Mouse (Mus musculus) CD4-positive helper T cell, adult 2 months (primary cell): ENCODE measurements around the gene Cphx3.
"Not testable (repeated sequence)": the region's sequence is repeated elsewhere in the genome, so short reads cannot be mapped to it uniquely, and the experiment has no call there.

Source experiments
- DNase-seq: peaks from one replicate; pipeline ENCODE4 v3.0.0-alpha.2; 2012; ENCODE audit warnings: low read depth, missing footprints, low spot score

Gene Cphx3

DNA sequence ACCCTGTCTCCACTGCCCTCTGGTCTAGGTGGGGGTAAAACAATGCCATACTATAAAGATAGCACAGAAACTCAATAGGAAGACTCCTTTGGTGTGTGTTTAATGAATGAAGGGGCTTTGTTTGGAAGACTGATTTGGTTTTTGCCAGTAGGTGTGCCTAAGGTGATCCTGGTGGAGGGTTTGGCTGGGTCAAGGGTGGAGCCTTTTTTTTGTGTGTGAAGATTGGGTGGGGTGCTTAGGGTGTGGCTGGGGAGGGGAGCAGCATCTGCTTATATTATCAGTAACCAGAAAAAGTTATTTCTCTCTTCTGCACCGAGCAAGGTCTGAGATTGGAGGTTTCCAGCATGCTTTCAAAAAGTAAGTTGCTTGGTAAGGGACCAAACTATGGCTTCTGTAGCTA is at the start of gene Cphx3:
Gene Cphx3, plus strand, starts transcription at position 301 of the 400 bp plus-strand sequence.
- not testable (repeated sequence) for DNase-seq

DNA sequence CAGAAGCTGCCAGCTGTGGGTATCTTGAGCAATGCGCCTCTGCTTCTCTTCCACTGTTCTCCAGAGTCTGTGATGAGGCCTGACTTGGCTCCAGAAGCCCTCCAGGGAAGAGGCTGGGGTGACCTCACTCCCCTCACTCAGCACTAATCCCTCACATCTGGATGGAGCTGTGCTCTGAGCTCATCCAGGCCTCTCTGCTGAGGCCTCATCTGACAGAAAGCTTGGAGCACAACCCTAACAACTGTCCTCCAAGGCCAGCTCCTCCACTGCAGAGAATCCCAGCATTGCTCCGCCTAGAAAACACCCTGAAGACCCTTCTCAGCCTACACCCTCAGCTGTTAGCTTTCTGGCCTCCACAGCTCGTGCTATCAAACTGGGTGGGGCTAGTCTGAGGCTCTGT is 47.7 kb upstream of the Cphx3 start:
- DNase-seq: not testable (repeated sequence)

GRCm38 (mm10) chr14:26035439-26035838 is 46.7 kb upstream of the Cphx3 start:
- DNase-seq: not testable (repeated sequence)

DNA sequence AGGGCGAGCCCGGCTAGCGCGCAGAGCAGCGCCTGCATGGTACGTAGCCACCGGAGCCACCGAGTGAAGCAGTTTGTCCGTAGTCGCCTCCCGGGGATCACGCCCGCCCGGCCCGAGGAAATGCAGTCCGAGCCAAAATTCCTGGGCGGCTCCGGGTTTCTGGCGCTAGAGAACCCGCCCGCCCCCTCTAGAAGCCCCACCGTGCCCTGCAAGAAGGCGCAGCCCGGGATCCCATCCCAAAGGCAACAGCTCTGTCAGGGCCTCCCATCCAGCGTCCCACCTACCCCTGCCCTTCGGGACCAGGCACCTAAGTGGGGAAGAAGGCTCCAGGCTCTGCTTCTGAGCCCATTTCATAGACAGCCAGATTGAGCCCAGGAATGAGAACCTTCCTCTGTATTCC is 39.5 kb upstream of the Cphx3 start, which contains the start of gene Gm9780:
Gene Gm9780, minus strand, starts transcription at position 101 of the 400 bp plus-strand sequence.
- not testable (repeated sequence) for DNase-seq

GRCm38 (mm10) chr14:26045007-26045406 is 37.1 kb upstream of the Cphx3 start:
- not testable (repeated sequence) for DNase-seq

- DNase-seq: not testable (repeated sequence)
These were observed 35.1 kb upstream of the Cphx3 start for GRCm38 (mm10) chr14:26047026-26047425.

GRCm38 (mm10) chr14:26048767-26049166 is 33.3 kb upstream of the Cphx3 start:
- DNase-seq: not testable (repeated sequence)

DNA sequence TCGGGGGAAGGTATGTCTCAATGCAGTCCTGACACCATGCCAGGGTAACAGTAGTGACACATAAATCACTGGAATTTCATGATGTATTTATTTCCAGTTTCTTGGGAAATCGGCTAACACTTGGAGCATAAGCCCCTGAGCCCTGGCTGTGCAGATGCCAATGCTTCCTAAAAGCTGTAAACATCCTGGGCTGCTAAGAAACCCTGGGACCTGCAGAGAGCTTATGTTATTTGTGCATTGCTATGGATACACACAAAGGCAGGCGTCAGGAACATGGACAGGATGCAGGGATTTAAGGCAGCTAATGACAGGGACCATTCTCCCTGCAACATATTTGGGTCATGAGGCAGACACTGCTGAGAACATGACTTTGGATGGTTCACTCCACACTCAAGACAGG is 23.9 kb upstream of the Cphx3 start:
- DNase-seq: not testable (repeated sequence)

GRCm38 (mm10) chr14:26059362-26059761 is 22.7 kb upstream of the Cphx3 start:
- DNase-seq: not testable (repeated sequence)

- not testable (repeated sequence) for DNase-seq
These were observed 15.3 kb upstream of the Cphx3 start for GRCm38 (mm10) chr14:26066574-26067324.

DNA sequence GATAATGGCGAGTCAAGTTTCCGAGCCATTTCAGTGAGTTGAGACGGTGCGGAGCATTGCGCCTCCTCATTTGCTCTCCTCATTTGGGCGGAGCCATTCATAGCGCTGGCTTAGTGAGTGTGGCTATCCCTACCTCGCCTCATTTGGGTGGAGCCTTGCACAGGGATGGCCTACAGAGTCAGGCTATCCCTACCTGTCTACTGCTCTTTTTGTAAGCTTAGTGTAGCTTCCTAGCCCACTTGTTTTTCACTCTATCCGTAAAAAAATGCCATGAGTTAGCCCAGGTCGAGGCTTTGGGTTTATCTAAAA is 14.8 kb upstream of the Cphx3 start, which contains the start of gene Tmem254c:
Gene Tmem254c, minus strand, starts transcription at position 31 of the 309 bp plus-strand sequence.
- not testable (repeated sequence) for DNase-seq

DNA sequence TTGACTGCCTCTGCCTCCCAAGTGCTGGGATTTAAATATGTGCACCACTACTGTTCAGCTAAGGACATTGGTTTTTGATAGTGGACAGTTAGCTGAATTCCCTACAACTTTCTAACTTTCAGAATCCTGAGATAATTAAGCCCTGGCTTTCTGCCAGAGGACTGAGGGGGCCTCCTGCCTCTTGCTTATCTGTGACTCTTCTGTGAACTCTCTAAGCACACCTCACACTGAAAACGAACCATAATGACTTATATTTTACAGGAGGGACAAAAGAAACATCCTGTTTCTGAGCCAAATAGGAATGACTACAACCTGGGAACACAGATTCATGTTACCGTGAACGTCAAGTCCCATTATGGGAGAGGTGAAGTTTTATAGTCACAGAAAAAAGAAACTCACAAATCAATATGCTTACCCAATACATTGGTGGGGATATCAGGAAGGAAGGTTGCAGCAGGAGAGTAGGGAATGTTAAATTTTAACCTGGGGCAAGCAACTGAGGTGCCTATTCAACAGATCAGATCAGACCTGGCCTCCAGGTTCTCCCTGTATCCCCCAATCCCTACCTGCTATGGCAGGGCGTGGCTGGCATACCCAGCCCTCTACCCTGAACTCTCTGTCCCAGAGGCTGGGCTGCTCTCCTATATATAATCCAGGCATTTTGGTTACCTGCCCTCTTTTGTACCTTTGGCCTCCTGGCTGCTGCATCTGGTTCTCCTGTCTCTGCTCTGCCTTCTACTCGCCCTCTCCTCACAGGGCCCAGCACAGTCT is 5.3 kb upstream of the Cphx3 start:
- DNase-seq: not testable (repeated sequence)

DNA sequence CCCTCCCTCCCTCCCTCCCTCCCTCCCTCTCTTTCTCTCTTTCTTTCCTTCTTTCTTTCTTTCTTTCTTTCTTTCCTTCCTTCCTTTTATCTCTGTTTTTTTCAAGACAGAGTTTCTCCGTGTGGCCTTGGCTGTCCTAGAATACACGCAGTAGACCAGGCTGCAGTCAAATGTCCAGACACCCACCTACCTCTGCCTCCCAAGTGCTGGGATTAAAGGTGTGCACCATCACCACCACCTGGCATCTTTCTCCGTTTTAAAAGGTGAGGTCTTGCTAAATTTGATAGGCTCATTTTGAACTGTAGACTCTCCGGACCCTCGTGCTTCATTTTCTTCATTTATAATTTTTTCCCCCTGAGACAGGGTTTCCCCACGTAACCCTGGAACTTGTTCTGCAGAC is 881 bp upstream of the Cphx3 start, which contains the start of gene Cphx2:
Gene Cphx2, plus strand, starts transcription at position 301 of the 400 bp plus-strand sequence.
- not testable (repeated sequence) for DNase-seq

GRCm38 (mm10) chr14:26097622-26098021 is 15.5 kb downstream of the Cphx3 start:
- DNase-seq: not testable (repeated sequence)

DNA sequence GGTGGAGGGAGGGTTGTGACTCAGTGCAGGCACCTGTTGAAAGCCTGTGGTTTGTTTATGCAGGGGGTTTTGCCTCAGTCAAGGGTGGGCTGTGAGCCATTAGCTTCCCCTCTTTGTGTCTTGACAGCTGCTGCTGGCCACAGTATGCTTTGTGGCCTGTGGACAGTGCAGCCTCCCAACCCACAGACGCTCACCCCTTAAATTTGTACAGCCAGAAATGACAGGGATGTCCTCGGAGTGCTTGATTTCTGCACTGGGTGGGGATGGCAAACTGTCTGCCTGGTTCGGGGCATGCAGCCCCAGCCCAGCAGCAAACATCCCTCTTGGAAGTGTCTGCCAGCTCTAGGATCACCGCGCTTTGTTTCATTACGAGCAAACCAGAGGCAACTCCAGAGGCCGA is 36.1 kb downstream of the Cphx3 start, which contains the start of gene Duxbl2:
Gene Duxbl2, plus strand, starts transcription at position 200 of the 400 bp plus-strand sequence.
- not testable (repeated sequence) for DNase-seq

DNA sequence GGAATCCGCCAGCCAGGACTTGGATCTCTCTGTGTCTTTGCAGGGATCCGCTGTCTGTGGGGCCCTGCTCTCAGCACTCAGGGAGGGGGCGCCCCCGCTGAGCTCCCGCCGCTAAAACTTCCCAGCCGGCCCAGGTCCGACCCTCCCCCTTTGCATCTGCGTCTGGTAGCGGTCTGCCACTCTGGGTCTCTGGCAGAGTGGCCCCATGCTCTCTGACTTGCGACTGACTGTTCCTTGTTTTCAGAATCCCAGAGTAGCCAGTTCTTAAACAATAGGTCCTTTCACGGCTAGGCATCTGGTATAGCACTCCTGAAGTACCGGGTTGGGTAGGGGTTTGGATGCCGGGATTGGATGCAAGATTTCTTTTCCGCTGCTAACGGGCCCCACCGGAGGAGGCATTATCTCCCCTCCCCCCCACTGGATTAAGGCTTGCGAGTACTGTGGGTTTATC is 36.5 kb downstream of the Cphx3 start:
- DNase-seq: not testable (repeated sequence)

DNA sequence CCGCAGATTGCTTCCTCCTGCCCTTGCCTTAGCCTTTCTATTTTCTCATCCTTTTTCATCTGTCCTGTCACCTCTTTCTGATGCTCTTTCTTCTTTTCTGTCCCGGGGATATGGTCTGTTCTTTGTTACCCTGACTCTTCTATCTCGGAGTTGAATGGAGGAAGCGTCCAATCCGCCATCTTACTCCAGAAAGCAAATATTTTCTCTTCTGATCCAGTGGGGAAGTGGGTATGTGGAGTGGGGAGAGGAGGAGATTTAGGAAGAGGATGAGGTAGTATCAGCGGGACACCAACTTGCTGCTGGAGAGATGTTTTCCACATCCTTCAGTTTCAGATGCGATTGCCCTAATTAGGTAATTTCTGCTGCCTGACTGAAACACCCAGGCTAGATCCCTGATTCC is 37.0 kb downstream of the Cphx3 start:
- not testable (repeated sequence) for DNase-seq

DNA sequence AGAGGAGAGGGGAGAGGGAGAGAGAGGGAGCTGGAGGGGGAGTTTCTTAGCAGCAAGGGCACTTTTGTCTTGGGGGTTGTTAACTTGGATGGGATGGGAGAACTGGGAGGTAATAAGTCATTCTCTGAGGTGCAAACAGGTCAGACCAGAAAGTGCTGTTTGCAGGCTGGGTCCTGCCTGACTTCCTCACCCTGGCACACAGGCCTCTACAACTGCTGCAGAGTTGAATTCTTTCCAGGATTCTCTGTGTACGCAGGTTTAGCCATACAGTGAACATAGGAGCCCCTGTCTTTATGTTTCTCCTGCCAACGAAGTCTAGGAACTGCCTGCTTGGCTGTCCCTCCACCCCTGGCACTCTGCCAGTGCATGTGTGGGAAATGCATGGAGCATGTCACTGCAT is 65.0 kb downstream of the Cphx3 start:
- DNase-seq: not testable (repeated sequence)

DNA sequence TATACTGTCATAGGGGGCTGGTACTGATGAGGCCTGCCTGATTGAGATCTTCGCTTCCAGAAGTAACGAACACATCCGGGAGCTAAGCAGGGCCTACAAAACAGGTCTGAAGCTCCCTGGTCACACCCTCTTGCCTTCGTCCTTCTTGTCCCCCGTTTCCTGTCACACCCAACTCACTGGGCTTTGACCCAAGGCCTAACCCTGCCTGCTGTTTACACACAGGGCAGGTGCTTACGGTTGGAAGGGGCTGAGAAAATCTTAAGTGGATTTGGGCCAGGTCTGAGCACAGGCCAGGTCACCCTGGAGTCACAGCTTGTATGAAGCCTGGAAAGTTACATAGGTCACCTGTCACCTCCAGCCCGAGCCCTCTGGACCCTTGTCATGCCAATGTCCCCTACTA is 73.9 kb downstream of the Cphx3 start:
- not testable (repeated sequence) for DNase-seq

DNA sequence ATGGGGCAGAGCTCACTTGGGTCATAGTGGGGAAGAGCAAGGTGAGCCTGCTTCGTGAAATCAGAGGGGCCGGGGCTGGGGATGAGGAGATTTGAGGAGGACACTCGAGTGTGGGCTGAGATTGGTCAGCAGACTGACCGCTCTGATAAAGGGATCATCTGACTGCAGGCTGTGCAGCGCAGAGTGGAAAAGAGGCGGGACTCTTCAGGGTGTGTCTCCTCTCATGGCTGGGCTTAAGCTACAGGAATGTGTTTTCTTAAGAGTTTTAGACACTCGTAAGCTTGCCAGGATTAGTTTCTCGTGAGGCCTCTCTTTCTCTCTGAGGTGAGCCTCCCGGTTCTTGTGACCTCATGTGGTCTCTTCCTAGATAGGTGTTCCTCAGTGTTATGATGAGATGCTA is 79.1 kb downstream of the Cphx3 start:
- not testable (repeated sequence) for DNase-seq

DNA sequence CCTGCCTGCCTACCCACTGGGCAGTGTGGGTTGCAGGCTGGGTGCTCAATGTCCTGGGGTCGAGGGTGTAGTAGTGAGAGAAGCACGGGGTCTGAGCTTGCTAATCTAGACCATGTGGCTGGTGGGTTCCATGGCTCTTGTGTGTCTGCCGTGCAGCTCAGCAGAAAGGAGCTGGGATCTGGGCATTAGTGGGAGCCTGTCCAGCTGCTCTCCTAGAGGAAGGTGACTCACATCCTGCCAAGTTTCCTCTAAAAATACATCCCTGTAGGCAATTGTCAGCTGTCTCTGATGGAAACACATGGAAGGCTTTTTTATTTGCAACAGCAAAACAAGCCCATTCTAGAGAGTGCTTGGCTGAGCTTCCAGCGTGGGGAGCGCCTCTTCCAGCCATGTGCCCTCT is 80.3 kb downstream of the Cphx3 start:
- DNase-seq: not testable (repeated sequence)

DNA sequence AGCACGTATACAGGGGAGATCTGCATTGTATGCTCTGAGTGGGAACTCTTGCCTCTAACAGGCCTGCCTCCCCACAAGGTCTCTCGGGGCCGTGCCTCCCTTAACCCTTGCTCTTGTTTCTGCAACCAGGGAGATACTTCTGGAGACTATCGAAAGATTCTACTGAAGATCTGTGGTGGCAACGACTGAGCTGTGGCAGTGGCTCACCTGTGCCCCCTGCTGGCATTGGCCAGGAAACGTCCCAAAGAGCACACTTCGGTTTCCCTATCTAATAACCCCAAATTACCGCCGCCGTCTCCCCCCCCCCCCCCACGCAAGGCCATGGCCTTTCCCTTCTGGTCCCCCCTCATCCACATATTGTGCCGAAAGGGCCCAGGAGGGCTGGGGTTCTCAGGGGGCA is 83.2 kb downstream of the Cphx3 start:
- DNase-seq: not testable (repeated sequence)
